Mouse (Mus musculus) liver, adult (tissue): ENCODE data around the gene Eif2s2.

Experiments used
- GATA4 ChIP-seq: IDR thresholded peaks from 2 replicates; pipeline ENCODE4 v1.6.1; 2014; ENCODE audit warnings: mild to moderate bottlenecking, low read length; ENCODE audit not compliant: insufficient replicate concordance

Gene Eif2s2

DNA sequence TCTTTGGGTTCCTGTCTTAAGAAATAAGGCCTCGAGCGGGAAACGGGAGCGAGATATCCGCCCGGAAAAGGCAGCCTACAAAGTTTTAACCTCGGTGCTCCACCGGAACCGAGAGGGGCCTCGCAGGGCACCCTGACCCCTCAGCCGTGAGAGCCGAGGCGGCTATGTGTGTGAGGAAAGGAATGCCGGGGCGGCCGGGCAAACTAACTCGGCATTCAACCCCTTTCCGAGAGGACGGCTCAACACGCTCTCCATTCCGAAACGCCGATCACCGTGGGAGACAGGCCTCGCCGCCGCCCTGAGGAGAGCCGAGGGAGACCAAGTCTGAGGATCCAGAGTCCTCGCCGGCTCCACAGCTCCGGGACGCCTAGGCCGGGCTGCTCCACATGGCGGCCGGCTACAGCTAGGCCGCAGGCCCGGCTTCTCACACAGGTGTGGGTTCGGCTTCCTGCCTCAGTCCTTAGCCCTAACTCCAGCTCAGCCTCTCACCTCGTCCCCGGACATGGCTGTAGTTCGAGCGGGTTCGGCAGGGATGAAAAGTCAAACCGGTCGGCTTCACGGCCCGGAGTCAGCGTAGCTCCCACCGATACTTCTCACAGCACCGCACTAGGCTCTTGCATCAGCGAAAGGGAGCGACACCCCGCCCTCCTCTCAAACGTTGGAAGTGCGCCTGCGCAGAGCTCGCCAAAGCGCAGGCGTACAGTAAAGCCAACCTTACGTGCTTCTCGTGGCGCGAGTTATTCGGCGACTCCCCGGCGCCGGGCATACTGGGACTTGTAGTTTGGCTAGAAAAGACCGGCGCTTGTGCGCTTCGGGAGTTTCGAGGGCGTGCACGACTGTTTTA lies at the start of gene Eif2s2:
Eif2s2 (minus strand) TSS at position 735 of the 844 bp plus-strand sequence.
- no peak for TF ChIP-seq GATA4

DNA sequence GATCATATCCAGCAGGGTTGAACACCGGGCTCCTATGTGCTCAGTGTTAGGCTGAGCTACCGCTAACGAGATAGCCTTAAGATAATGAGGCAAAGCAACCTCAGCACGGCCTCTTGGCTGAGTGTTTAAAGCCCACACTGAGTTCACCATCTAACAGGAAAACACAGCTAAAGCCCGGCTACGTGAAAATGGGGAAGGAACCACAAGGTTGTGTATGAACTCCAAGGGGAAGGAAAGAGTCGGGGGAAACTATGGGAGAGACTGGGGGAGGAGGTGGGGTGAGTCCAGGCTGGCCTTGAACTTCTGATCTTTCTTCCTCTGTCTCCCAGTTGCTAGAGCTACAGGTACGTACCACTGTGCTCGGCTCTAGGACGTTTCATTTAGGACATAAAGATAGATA lies 49.2 kb upstream of the Eif2s2 start:
- TF ChIP-seq GATA4, result no peak

DNA sequence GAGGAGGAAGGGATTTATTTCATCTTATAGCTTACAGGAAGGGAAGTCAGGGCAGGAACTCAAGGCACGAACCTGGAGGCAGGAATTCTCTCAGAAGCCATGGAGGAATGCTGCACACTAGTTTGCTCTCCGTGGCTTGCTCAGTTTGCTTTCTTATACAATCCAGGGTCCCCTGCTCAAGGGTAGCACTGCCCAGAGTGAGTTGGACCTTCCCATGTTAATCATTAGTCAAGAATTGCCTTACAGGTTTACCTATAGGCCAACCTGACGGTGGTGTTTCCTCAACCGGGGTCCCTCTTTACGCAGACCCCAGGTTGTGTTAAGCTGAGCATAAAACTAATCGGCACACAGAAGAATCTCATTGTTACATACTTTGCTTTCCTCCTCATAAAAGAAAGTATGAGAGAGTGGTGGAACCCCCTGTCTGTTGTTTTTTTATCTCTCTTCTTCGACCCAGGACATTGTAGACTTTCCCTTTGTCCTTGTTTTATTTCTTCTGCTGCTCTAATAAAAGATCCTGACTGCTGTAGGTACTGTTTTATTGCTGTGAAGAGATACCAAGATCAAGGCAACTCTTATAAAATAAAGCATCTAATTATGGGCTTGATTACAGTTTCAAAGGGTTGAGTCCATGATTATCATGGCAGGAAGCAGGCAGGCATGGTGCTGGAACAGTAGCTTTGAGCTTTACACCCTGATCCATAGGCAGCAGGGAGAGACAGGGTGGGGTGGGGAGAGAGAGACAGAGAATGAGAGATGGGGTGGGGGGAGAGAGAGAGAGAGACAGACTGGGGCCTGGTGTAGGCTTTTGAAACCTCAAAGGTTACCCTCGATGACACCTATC lies 45.0 kb upstream of the Eif2s2 start:
- no peak for TF ChIP-seq GATA4

DNA sequence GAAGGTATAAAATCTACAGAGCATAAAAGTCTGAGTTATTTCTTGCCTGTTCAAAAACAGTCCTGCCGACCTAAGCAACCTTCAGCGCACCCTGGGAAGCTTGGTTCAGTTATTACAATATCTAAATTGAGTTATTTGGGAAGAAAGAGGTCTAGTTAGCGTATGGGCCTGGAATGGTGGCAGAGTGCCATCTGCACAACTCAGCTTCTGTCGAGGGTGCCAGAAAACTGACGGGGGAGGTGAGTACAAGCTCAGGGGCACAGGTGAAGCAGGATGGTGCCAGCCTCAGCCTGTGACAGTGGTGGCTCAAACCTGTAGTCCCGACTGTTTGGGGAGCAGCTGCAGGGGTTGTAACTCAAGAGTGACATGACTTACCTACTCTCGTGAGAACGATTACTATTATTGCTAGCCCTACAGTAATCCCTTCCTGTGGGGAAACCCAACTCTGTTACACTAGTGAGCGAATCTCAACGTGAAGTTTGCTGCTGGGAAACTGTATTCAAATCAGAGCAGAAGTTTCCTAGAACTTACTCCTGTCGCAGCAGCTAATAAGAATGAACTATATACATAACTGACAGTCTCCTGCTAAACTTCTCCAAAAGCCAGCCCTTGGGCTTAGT lies 43.9 kb upstream of the Eif2s2 start:
- TF ChIP-seq GATA4, result no peak

DNA sequence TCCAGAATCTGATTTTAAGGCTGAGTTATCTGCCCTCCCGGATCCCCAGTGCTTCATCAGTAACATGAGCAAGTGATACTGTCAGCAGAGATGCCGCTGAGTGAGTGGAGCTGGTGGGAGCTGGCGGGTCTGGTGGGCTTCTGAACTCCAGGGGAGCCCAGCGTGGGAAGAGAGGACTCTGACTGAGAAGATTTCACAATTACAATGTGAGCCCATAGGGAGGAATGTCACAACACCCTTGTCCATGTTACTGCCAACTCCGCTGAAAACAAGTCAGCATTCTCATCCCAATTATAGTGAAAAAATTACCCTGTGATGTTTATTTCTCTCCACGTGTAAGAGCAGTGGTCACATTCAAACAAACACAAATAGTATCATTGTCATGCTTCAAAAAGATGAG lies 43.4 kb upstream of the Eif2s2 start:
- no peak for TF ChIP-seq GATA4

DNA sequence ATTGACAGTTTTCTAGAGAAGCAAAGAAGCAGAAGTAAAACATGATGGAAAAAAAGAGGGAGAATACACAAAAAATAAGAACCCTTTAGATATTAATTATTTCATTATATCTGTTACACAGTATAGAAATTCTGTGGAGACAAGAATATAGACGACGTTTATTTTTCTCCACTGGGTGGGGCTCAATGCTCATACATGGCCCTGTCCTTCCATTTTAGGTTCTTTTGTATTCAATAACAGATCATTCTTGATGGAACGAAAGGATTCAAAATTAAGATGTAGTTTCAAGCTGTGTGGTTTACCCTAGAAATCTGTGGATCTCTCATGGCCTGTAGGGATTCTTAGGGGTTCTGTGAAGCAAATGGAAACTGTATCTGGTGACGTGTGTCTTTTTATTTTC lies 41.1 kb upstream of the Eif2s2 start:
- TF ChIP-seq GATA4, result no peak

DNA sequence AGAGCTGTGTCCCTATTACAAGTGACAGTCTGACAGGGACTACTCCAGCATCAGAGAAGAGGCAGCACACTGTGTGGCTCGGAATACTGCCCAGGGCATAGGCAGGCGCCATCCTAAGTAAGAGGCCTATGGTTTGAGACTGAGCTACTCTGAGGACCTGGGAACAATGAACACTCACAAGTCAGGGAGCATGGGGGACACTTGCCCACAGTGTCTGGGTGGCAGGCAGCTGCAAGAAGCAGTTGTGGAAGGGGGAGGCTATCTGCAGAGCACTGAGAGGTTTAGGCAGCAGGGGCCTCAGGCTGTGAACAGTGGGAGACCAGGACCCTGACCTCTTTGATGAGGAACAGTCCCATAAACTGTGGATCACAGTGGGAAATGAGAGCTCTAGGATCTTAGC lies 35.6 kb upstream of the Eif2s2 start:
- no peak for TF ChIP-seq GATA4

DNA sequence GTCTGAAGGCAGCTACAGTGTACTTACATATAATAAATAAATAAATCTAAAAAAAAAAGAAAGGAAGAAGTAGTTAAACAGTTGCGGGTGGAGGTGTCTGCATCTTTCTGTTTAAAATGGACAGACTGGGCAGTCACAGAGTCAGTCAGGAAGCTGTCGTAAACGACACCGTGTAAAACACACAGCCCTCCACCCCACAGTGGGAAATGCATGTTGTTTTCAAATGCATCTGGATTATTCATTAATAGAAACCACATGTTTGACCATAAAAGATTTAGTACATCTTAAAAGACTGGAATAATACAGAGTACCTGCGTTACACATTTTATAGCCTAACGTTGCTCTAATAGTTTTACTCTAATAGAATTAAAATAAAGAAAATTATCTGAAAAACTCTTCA lies 34.1 kb upstream of the Eif2s2 start:
- no peak for TF ChIP-seq GATA4

DNA sequence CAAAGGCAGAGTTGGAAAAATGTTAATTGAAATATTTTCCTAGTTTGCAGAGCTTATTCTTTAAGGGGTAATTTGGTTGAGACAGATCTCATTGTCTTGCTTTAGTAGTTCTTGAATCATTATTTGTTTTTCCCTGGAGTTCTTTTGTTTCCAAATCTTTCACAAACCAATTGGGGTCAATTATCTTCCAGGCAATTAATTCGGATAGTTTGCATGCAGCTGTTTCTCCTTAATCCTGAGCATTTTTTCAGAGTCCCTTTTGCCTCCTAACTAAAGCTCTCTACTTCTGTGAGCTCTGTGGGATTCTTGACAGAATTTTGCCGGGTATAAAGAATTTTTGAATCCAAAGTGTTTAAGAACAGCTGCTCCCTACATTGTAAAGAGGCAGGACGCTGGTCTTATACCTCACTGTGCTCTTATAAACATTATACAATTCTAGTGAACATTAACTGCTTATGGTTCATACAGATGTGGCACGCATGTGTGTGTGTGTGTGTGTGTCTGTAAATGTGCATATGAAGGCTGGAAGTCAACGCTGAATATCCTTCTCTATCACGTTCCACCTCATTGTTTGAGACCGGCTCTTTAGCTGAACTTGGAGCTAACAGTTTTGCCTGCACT lies 32.8 kb upstream of the Eif2s2 start:
- TF ChIP-seq GATA4, result no peak

DNA sequence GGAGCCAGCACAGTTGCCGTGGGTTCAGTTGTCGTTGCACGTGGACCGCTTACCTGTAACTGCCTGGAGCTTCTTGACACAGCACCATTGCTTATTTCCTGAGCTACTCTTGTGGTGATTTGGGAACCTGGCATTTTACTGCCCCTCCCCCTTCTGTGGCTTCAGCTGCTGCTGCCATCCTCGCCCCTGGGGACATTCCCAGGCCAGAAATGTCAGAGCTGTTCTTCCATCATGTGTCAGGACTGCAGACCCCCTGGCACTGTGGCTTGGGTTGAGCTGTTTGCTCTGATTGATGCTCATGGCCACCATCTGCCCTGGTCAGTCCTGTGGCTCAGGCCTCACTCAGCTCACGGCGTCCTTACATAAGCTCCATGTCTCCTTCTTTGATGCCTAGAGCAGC lies 28.2 kb upstream of the Eif2s2 start:
- TF ChIP-seq GATA4, result no peak

DNA sequence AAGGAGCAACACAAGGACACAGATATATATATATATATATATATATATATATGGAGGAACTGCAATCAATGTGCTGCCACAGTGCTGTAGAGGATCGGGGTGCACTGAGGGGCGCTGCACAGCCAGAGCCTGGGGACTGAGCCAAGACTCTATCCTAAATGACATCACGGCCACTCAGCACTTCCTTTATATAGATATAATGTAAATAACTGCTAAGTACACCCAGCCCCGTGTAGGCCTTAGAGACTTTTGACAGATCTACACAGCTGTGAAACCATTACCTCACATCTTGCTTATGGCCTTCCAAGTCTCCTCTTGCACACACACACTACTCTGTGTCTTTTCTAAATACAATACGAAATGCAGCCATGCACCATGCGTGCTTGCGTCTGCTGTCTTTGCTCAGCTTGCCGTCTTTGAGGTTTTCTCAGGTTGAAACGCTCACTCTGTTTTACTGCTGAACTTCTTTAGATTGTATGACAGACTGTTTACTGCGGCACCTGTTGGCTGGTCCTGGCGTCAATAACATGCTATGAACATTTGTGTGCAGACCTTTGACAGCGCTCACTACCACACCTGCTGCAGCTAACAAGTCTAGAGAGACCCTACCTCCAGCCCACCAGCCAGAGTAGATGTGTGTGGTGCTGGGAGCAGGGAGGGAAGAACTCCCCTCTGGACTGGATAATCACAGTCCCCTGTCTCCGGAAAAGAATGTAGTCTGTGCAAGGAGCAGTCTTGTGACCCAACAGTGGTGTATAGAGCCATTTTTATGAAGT lies 25.3 kb upstream of the Eif2s2 start:
- TF ChIP-seq GATA4, result no peak

DNA sequence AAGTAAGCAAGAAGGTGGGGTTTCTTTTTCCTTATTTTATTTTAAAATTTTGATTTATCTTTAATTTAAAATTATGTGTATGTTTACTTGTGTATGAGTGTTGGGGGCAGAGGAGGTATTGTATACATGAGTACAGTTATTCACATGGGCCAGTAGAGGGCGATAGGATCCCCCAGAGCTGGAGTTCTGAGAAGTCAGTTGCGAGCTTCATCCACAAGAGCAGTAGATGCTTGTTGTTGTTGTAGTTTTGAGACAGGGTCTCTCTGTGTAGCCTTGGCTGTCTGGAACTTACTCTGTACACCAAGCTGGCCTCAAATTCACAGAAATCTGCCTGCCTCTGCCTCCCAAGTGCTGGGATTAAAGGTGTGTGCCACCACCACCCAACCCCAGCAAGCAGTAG lies 23.8 kb upstream of the Eif2s2 start:
- no peak for TF ChIP-seq GATA4

DNA sequence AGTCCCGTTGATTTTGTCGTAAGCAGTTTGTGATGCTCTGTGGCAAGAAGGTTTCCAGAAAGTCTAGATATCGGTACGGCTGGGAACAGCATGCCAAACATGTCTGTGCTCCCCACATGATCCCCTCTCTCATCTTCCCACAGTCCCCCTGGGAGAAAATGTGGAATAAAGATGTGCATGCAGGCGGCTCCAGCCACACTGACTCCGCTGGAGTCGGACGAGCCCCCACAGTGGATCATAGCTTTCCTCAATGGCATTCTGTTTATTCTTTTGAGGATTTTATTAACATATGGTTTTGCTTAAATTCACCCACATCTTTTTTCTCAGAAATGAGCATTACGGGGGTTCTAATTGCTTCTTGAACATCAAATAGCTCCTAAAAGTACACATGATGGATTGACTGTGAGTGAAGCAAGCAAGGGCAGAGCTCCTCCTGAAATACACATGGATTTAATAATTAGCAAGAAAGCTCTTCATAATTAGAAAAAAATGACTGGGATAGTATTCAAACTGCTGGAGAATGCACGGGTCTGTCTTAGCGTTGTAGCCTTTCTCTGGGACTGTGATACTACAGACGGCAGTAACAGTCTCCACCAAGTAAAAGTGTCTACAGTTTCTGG lies 23.3 kb upstream of the Eif2s2 start:
- TF ChIP-seq GATA4, result no peak

DNA sequence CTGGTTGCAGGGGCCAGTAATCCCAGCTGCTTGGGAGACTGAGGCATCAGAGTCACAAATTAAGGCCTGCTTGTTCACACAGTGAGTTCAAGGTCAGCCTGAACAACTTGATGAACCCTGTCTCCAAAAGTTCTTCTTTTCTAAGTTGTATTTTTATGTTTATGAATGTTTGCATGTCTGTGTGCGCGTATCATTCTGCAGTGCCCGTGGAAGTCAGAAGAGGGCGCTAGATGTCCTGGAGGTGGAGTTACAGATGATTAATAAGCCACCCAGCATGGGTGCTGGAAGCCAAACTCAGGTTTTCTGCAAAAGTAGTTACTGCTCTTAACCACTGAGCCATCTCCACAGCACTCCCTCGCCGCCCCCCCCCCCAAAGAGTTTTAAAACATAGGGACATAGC lies 17.1 kb upstream of the Eif2s2 start:
- TF ChIP-seq GATA4, result no peak
